Mouse (Mus musculus): ENCODE measurements around the gene Ccdc127. TPM values are rescaled to one million over a fixed set of nuclear protein-coding genes. Genes with fewer than 3 reads are reported as not detected.

The Ccdc127 gene
- total RNA-seq (2021): 10 to 100 TPM; 51.5 to 61.4 TPM
- long read RNA-seq, experiment 1, full-length matches to known transcripts: 93 of 101 reads
- long read RNA-seq, experiment 1, partial matches to known transcripts: 1 of 101 reads
- long read RNA-seq, experiment 1, other reads (novel, unspliced or antisense): 7 of 101 reads
- long read RNA-seq, experiment 2, full-length matches to known transcripts: 59 of 64 reads
- long read RNA-seq, experiment 2, partial matches to known transcripts: 1 of 64 reads
- long read RNA-seq, experiment 2, other reads (novel, unspliced or antisense): 4 of 64 reads

GRCm38 (mm10) chr13:74349566-74350434 is at the start of gene Ccdc127, which contains the start of gene Sdha:
Gene Ccdc127, plus strand, starts transcription at chr13:74350309.
Gene Sdha, minus strand, starts transcription at chr13:74350280.
- Histone ChIP-seq H3K27ac (peak within 1 kb of the TSS; percentile 100), H3K4me3 (peak within 1 kb of the TSS; percentile 72)
- TF ChIP-seq CTCF (IDR thresholded peaks at IDR 0.05): no peak
- intact Hi-C loops (cut with DNase I): loop anchor here (5.0 to 10.0 kb wide), 3 partner anchors 32 to 145 kb away; partner anchors contain the start of genes Pdcd6 and Zfp825
- DNase-seq: peak; percentile 98

- H3K4me3 ChIP-seq: no peak overlapping the region
- H3K27ac ChIP-seq: no peak overlapping the region
- intact Hi-C loops (cut with DNase I): loop anchor here (1.0 to 5.0 kb wide), 5 partner anchors 94 to 469 kb away; partner anchors contain the start of gene Exoc3
- peak; percentile 67 for DNase-seq
- TF ChIP-seq CTCF (IDR thresholded peaks at IDR 0.05): peak; percentile 87
These were observed 49.0 kb upstream of the Ccdc127 start for GRCm38 (mm10) chr13:74300925-74301606.

GRCm38 (mm10) chr13:74301607-74301984 is 48.5 kb upstream of the Ccdc127 start:
- Histone ChIP-seq H3K4me3 (no peak overlapping the region), H3K27ac (no peak overlapping the region)
- no peak for TF ChIP-seq CTCF (IDR thresholded peaks at IDR 0.05)
- no peak for DNase-seq
- intact Hi-C loops (cut with DNase I): loop anchor here (1.0 to 5.0 kb wide), 5 partner anchors 94 to 469 kb away; partner anchors contain the start of gene Exoc3

DNA sequence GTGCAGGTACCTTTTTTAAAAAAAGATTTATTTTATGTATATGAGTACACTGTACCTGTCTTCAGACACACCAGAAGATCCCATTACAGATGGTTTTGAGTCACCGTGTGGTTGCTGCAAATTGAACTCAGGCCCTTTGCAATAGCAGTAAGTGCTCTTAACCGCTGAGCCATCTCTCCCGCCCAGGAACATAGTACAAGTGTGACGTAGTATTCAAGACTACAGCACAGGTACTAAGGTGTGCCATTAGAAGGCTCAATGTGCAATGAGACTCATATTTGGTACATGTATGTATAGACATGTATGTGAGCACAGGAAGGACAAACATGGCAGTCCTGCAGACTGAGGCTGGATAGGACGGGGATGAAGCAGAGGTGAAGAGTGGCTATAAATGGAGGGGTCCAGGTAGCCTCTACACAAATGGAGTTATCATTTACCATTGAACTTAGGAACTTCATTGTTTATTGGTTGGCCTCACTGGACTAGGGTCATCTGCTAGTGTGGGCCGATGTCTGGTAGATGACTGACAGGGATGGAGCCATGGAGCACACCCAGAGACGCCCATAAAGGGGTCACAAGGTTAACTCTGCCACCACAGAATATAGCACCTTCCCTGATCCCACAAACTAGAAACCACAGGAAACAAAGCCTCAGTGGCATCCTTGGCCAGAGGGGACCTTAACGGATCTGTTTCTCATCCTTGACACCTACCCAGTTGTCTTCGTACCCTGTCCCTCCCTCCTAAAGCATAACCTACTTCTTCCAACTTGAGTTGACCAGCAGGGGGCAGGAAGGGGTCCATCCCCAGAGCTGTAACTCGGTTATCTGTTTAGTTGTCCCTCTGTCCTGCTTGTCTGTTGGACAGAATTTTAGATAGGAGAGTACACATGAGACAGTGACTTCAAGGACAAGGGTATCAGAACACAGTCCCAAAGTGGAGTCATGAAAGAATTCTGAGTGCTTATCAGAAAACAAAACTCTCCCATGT is 47.8 kb upstream of the Ccdc127 start:
- intact Hi-C loops (cut with DNase I): loop anchor here (5.0 kb wide), 3 partner anchors 95 to 470 kb away; partner anchors contain the start of gene Exoc3
- peak; percentile 12; the same call in 1 of the 2 replicates for TF ChIP-seq CTCF (IDR thresholded peaks at IDR 0.05)
- H3K27ac ChIP-seq: no peak overlapping the region
- no peak overlapping the region for H3K4me3 ChIP-seq
- DNase-seq: no peak

GRCm38 (mm10) chr13:74305380-74305779 is 44.7 kb upstream of the Ccdc127 start:
- no peak overlapping the region for H3K27ac ChIP-seq
- no peak for TF ChIP-seq CTCF (IDR thresholded peaks at IDR 0.05)
- no peak for DNase-seq
- no peak overlapping the region for H3K4me3 ChIP-seq
- intact Hi-C loops (cut with DNase I): no loop called here

- Histone ChIP-seq H3K27ac (no peak overlapping the region), H3K4me3 (no peak overlapping the region)
- intact Hi-C loops (cut with DNase I): no loop called here
- no peak for TF ChIP-seq CTCF (IDR thresholded peaks at IDR 0.05)
- no peak for DNase-seq
These were observed 44.3 kb upstream of the Ccdc127 start for GRCm38 (mm10) chr13:74305780-74306179.

GRCm38 (mm10) chr13:74314616-74315015 is 35.5 kb upstream of the Ccdc127 start:
- no peak overlapping the region for H3K27ac ChIP-seq
- no peak for TF ChIP-seq CTCF (IDR thresholded peaks at IDR 0.05)
- no peak overlapping the region for H3K4me3 ChIP-seq
- DNase-seq: no peak
- intact Hi-C loops (cut with DNase I): loop anchor here (5.0 kb wide), 1 partner anchor 38 kb away; the partner anchor contains the start of genes Ccdc127 and Sdha

- no peak for DNase-seq
- peak overlapping the region; percentile 88 for H3K4me3 ChIP-seq
- H3K27ac ChIP-seq: peak overlapping the region; percentile 88
- intact Hi-C loops (cut with DNase I): loop anchor here (5.0 kb wide), 1 partner anchor 36 kb away; the partner anchor contains the start of genes Ccdc127 and Sdha
- no peak for TF ChIP-seq CTCF (IDR thresholded peaks at IDR 0.05)
These were observed 33.7 kb upstream of the Ccdc127 start for GRCm38 (mm10) chr13:74316386-74316785.

DNA sequence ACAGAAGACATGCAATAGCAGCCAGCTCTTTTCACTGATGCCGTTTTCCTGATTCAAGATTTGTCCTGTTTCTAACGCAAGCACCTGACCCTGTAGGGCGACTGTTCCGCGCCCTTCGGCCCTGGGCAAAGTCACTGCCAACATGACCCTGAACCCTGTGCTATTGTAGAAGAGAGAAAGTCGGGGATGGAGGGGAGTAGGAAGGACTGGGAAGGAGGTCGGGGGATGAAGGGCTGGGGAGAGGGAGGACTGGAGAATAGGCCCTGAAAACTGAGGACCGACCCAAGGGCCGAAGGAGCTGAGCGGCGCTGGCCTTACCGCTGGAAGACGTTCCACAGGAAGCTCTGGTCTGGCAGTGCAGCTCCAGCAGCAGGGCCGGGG is 33.3 kb upstream of the Ccdc127 start:
- peak overlapping the region; percentile 88 for H3K4me3 ChIP-seq
- intact Hi-C loops (cut with DNase I): loop anchor here (5.0 kb wide), 1 partner anchor 36 kb away; the partner anchor contains the start of genes Ccdc127 and Sdha
- no peak for TF ChIP-seq CTCF (IDR thresholded peaks at IDR 0.05)
- no peak for DNase-seq
- H3K27ac ChIP-seq: peak overlapping the region; percentile 88

- peak; percentile 96 for DNase-seq
- intact Hi-C loops (cut with DNase I): loop anchor here (5.0 kb wide), 1 partner anchor 35 kb away; the partner anchor contains the start of genes Ccdc127 and Sdha
- Histone ChIP-seq H3K4me3 (peak within 1 kb of the TSS; percentile 88), H3K27ac (peak within 1 kb of the TSS; percentile 88)
- TF ChIP-seq CTCF (IDR thresholded peaks at IDR 0.05): no peak
These were observed 32.8 kb upstream of the Ccdc127 start, which contains the start of gene Pdcd6 for GRCm38 (mm10) chr13:74317170-74317849. Gene Pdcd6, minus strand, starts transcription at chr13:74317580.

Data from gastrocnemius, adult 2 months (tissue).